Mouse (Mus musculus) small intestine, adult 2 months (tissue): Measurements from ENCODE around the gene Gucy2g.

ENCODE experiments used
- CTCF ChIP-seq: fragments of 200-500 bp; IDR thresholded peaks from 2 replicates; pipeline ENCODE4 v1.5.1; 2012; ENCODE audit warnings: low read depth, mild to moderate bottlenecking, control low read depth, inconsistent platforms, low read length, moderate library complexity, mixed read lengths; ENCODE audit not compliant: insufficient replicate concordance, insufficient read length; ENCODE audit errors: extremely low read depth
- POLR2A ChIP-seq: fragments of 200-500 bp; IDR thresholded peaks from 2 replicates; pipeline ENCODE4 v1.6.1; 2012; ENCODE audit warnings: low read depth, mild to moderate bottlenecking, control low read depth, inconsistent platforms, low read length, moderate library complexity

DNA sequence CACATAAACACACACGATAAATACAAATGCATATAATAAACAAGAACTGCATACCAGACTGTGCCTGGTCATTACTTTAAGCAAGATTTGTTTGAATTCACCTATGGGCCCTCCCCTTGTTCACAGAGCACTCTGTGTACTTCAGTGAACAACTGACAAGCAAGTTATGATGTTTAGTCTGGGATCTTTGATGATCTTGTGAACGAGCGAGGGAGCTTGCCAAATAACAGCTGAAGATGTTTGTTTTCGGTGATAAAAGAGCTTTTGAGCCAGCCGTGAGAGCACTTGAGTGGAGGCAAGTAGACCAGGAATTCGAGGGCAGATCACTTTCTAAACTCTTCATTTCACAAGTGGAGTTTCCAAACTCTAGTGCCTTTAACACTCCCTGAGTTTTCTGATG lies 72.7 kb downstream of the Gucy2g start:
- TF ChIP-seq CTCF (no peak), POLR2A (no peak)
